Mouse (Mus musculus): ENCODE measurements at regions not wholly inside any gene's neighbourhood (a gene's known extent, or its start where the extent isn't known, plus 50 kb on each side); places are given as distances from the start of the nearest gene placed in this dataset.

GRCm38 (mm10) chr2:45454811-45455210, 337.6 kb upstream of the Zeb2 start:
- TF ChIP-seq CTCF (IDR thresholded peaks at IDR 0.05; ENCODE audit: control insufficient read depth, insufficient read depth, low read length) (no peak), POLR2A (IDR thresholded peaks at IDR 0.05; ENCODE audit: borderline replicate concordance, control insufficient read depth, low read depth, low read length) (no peak)
